Mouse (Mus musculus) embryonic facial prominence, embryonic 14.5 days (tissue): ENCODE data around the gene Rspo1. TPM values are rescaled to one million over a fixed set of nuclear protein-coding genes. Genes with fewer than 3 reads are reported as not detected.
A peak's percentile ranks its signal among the peaks of the same experiment; 100 is the strongest.

Experiments
- ATAC-seq: fragments of 200-750 bp; cut with Nextera tagmentation; 2 replicates; pipeline ENCODE4 v1.8.0; 2017; ENCODE audit warnings: low read depth, moderate number of reproducible peaks, moderate TSS enrichment
- DNase-seq: peaks from one replicate; pipeline ENCODE4 v3.0.0-alpha.2; 2015; ENCODE audit warnings: low spot score
- H3K27ac ChIP-seq: fragments of 300-500 bp; sonication (generic); replicated peaks from 2 replicates; pipeline ENCODE4 v1.5.1; 2014; ENCODE audit warnings: low read depth, mild to moderate bottlenecking, low read length, moderate library complexity
- H3K27me3 ChIP-seq: fragments of 300-500 bp; sonication (generic); replicated peaks from 2 replicates; pipeline ENCODE4 v1.6.1; 2014; ENCODE audit warnings: low read length; ENCODE audit not compliant: control insufficient read depth, insufficient read depth
- H3K36me3 ChIP-seq: fragments of 300-500 bp; sonication (generic); 2 replicates; pipeline ENCODE4 v1.6.1; 2014; ENCODE audit warnings: low read length, mixed read lengths; ENCODE audit not compliant: control insufficient read depth, insufficient read depth
- H3K4me1 ChIP-seq: fragments of 300-500 bp; sonication (generic); 2 replicates; pipeline ENCODE4 v1.6.1; 2014; ENCODE audit warnings: antibody characterized with exemption, low read length; ENCODE audit not compliant: control insufficient read depth, insufficient read depth
- H3K4me2 ChIP-seq: fragments of 300-500 bp; sonication (generic); 2 replicates; pipeline ENCODE4 v1.6.1; 2014; ENCODE audit warnings: low read depth, mild to moderate bottlenecking, low read length, moderate library complexity, mixed read lengths
- H3K4me3 ChIP-seq: fragments of 300-500 bp; sonication (generic); 2 replicates; pipeline ENCODE4 v1.5.1; 2014; ENCODE audit warnings: low read depth, mild to moderate bottlenecking, low read length
- H3K9ac ChIP-seq: fragments of 300-500 bp; sonication (generic); 2 replicates; pipeline ENCODE4 v1.6.1; 2014; ENCODE audit warnings: low read depth, mild to moderate bottlenecking, low read length, moderate library complexity, mixed read lengths
- H3K9me3 ChIP-seq: fragments of 300-500 bp; sonication (generic); 2 replicates; pipeline ENCODE4 v1.6.1; 2016; ENCODE audit warnings: low read length; ENCODE audit not compliant: control insufficient read depth
- WGBS: fragments of 180-500 bp; shearing (Covaris S2); extraction: QIAGEN DNeasy Blood & Tissue Kit; methylation state at CpG from one replicate; pipeline ENCODE4 v1.1.7; 2014; 5-methylcytosine and 5-hydroxymethylcytosine counted together
- polyA plus RNA-seq: library from polyadenylated mRNA; unstranded; fragments of >200 nt; fragmentation: Nextera tagmentation; extraction: Ambion mirVana; gene quantifications from 2 replicates; pipeline ENCODE4 v1.2.1, GENCODE M21; 2014

Rspo1 gene
- polyA plus RNA-seq, 1 experiment from 2014 or later = 10.0 TPM

GRCm38 (mm10) chr4:124950181-124951035 lies 35.8 kb upstream of the Rspo1 start:
- Histone ChIP-seq H3K4me2 (no peak overlapping the region), H3K27ac (no peak overlapping the region), H3K9ac (no peak overlapping the region), H3K36me3 (no peaks in the 10 kb centered on the region), H3K27me3 (no peaks in the 10 kb centered on the region), H3K4me3 (no peak overlapping the region), H3K4me1 (no peaks in the 10 kb centered on the region), H3K9me3 (no peaks in the 10 kb centered on the region)
- no peak for ATAC-seq
- 75% methylated on average over 21 of the region's 21 CpGs for WGBS
- DNase-seq = peak; percentile 53

- Histone ChIP-seq H3K36me3 (no peaks in the 10 kb centered on the region), H3K27ac (no peak overlapping the region), H3K9me3 (no peaks in the 10 kb centered on the region), H3K9ac (no peak overlapping the region), H3K27me3 (no peaks in the 10 kb centered on the region), H3K4me2 (no peak overlapping the region), H3K4me1 (no peaks in the 10 kb centered on the region), H3K4me3 (no peak overlapping the region)
- no peak for ATAC-seq
- peak; percentile 12 for DNase-seq
- 53% methylated on average over 10 of the region's 10 CpGs for WGBS
These were observed 35.2 kb upstream of the Rspo1 start for GRCm38 (mm10) chr4:124951036-124951433.

- peak; percentile 10 for DNase-seq
- Histone ChIP-seq H3K4me1 (no peaks in the 10 kb centered on the region), H3K9ac (no peak overlapping the region), H3K27ac (no peak overlapping the region), H3K4me2 (no peak overlapping the region), H3K9me3 (no peaks in the 10 kb centered on the region), H3K4me3 (no peak overlapping the region), H3K27me3 (no peaks in the 10 kb centered on the region), H3K36me3 (no peaks in the 10 kb centered on the region)
- no peak for ATAC-seq
- 53% methylated on average over 4 of the region's 4 CpGs for WGBS
These were observed 32.7 kb upstream of the Rspo1 start for GRCm38 (mm10) chr4:124953546-124953945.

GRCm38 (mm10) chr4:124957284-124957683 lies 28.9 kb upstream of the Rspo1 start:
- Histone ChIP-seq H3K36me3 (no peaks in the 10 kb centered on the region), H3K4me1 (0 out of 2 replicates have a peak, but pooled peaks cover 3% of the 10 kb centered on the region), H3K4me2 (no peak overlapping the region), H3K27ac (no peak overlapping the region), H3K4me3 (no peak overlapping the region), H3K9ac (no peak overlapping the region), H3K9me3 (no peaks in the 10 kb centered on the region), H3K27me3 (no peaks in the 10 kb centered on the region)
- 58% methylated on average over 2 of the region's 2 CpGs for WGBS
- DNase-seq (no peak), ATAC-seq (no peak)

- H3K4me2 ChIP-seq = no peak overlapping the region
- H3K9me3 ChIP-seq = no peaks in the 10 kb centered on the region
- no peak overlapping the region for H3K4me3 ChIP-seq
- H3K36me3 ChIP-seq = no peaks in the 10 kb centered on the region
- 45% methylated on average over 11 of the region's 11 CpGs for WGBS
- no peaks in the 10 kb centered on the region for H3K27me3 ChIP-seq
- DNase-seq = peak; percentile 16
- peaks cover 7% of the 10 kb centered on the region; the same call in 1 of the 2 replicates for H3K4me1 ChIP-seq
- ATAC-seq = no peak
- no peak overlapping the region for H3K27ac ChIP-seq
- H3K9ac ChIP-seq = no peak overlapping the region
These were observed 27.2 kb upstream of the Rspo1 start for GRCm38 (mm10) chr4:124959062-124959461.

- 80% methylated on average over 11 of the region's 11 CpGs for WGBS
- ATAC-seq (no peak), DNase-seq (no peak)
- no peaks in the 10 kb centered on the region for H3K9me3 ChIP-seq
- H3K27me3 ChIP-seq = no peaks in the 10 kb centered on the region
- no peak overlapping the region for H3K27ac ChIP-seq
- H3K9ac ChIP-seq = no peak overlapping the region
- peaks cover 7% of the 10 kb centered on the region; the same call in 1 of the 2 replicates for H3K4me1 ChIP-seq
- no peak overlapping the region for H3K4me2 ChIP-seq
- no peak overlapping the region for H3K4me3 ChIP-seq
- H3K36me3 ChIP-seq = no peaks in the 10 kb centered on the region
These were observed 25.3 kb upstream of the Rspo1 start for GRCm38 (mm10) chr4:124960940-124961339.

GRCm38 (mm10) chr4:124962576-124962975 lies 23.7 kb upstream of the Rspo1 start:
- no peak for ATAC-seq

GRCm38 (mm10) chr4:124964912-124965599 lies 21.2 kb upstream of the Rspo1 start:
- no peak overlapping the region for H3K27ac ChIP-seq
- H3K4me3 ChIP-seq = no peak overlapping the region
- no peaks in the 10 kb centered on the region for H3K9me3 ChIP-seq
- 15% methylated on average over 6 of the region's 8 CpGs for WGBS
- H3K36me3 ChIP-seq = no peaks in the 10 kb centered on the region
- no peaks in the 10 kb centered on the region; the same call in 1 of the 2 replicates for H3K27me3 ChIP-seq
- ATAC-seq (no peak; the same call in 1 of the 2 replicates), DNase-seq (no peak)
- H3K4me2 ChIP-seq = no peak overlapping the region
- peaks cover 22% of the 10 kb centered on the region for H3K4me1 ChIP-seq
- no peak overlapping the region for H3K9ac ChIP-seq

More at GRCm38 (mm10) chr4:124962576-124962975, 23.7 kb upstream of the Rspo1 start:
- H3K4me1 ChIP-seq = peaks cover 7% of the 10 kb centered on the region; the same call in 1 of the 2 replicates
- H3K4me3 ChIP-seq = no peak overlapping the region
- H3K27ac ChIP-seq = no peak overlapping the region
- H3K27me3 ChIP-seq = no peaks in the 10 kb centered on the region; the same call in 1 of the 2 replicates
- WGBS = 26% methylated on average over 11 of the region's 11 CpGs
- no peaks in the 10 kb centered on the region for H3K9me3 ChIP-seq
- H3K9ac ChIP-seq = no peak overlapping the region
- no peak overlapping the region for H3K4me2 ChIP-seq
- no peaks in the 10 kb centered on the region for H3K36me3 ChIP-seq
- DNase-seq = no peak
